Mouse (Mus musculus) adrenal gland, postnatal 4 days (tissue): ENCODE data around the gene Psmd9. TPM values are rescaled to one million over a fixed set of nuclear protein-coding genes. Genes with fewer than 3 reads are reported as not detected.

Experiments used
- DNase-seq, 2 experiments: peaks; one replicate each; pipeline ENCODE4 v3.0.0; 2021 to 2022; ENCODE audit warnings: low spot score in 2 of 2, mixed read lengths in 2 of 2
- total RNA-seq, 2 experiments: library from RNA; stranded (reverse); gene quantifications; 2 replicates each; pipeline ENCODE4 v1.2.3; 2021

Psmd9 gene
- total RNA-seq, 2 experiments from 2014 or later = 36.0 to 36.5 TPM

- peak; percentile 69 to 83 for DNase-seq
These were observed 32.7 kb upstream of the Psmd9 start for GRCm38 (mm10) chr5:123136361-123137043.

GRCm38 (mm10) chr5:123137044-123137909 is 31.9 kb upstream of the Psmd9 start:
- peak in 1 of 2 experiments; percentile 71 for DNase-seq

- no peak for DNase-seq
These were observed 31.3 kb upstream of the Psmd9 start for GRCm38 (mm10) chr5:123137910-123138229.

- DNase-seq = peak in 1 of 2 experiments; percentile 66
These were observed 30.8 kb upstream of the Psmd9 start for GRCm38 (mm10) chr5:123138230-123138911.

GRCm38 (mm10) chr5:123138953-123139721 is 30.1 kb upstream of the Psmd9 start:
- peak; percentile 58 to 73 for DNase-seq

GRCm38 (mm10) chr5:123139722-123140627 is 29.2 kb upstream of the Psmd9 start:
- DNase-seq = no peak

GRCm38 (mm10) chr5:123140694-123141554 is 28.3 kb upstream of the Psmd9 start:
- DNase-seq = peak; percentile 78 to 84

- DNase-seq = no peak
These were observed 27.6 kb upstream of the Psmd9 start for GRCm38 (mm10) chr5:123141555-123142160.

- no peak for DNase-seq
These were observed 26.8 kb upstream of the Psmd9 start, which contains the start of gene Setd1b for GRCm38 (mm10) chr5:123142161-123143157. Setd1b (plus strand) TSS chr5:123142193.

- DNase-seq = no peak
These were observed 25.8 kb upstream of the Psmd9 start for GRCm38 (mm10) chr5:123143251-123143970.

GRCm38 (mm10) chr5:123143971-123144745 is 25.1 kb upstream of the Psmd9 start:
- no peak for DNase-seq

- no peak for DNase-seq
These were observed 24.2 kb upstream of the Psmd9 start for GRCm38 (mm10) chr5:123144746-123145590.

GRCm38 (mm10) chr5:123146357-123146756 is 22.9 kb upstream of the Psmd9 start:
- DNase-seq = no peak

GRCm38 (mm10) chr5:123147569-123147968 is 21.6 kb upstream of the Psmd9 start:
- no peak for DNase-seq
